Comparison of ENCODE assay signal across 7 mouse cellular contexts in genomic region chr7:41633221-41633984, GRCm38 (mm10). TPM values are rescaled to one million over a fixed set of nuclear protein-coding genes. Genes with fewer than 3 reads are reported as not detected.
DNase-seq lines count a peak whose midpoint lies in the region; ATAC-seq and TF ChIP-seq lines count a peak whose summit lies in the region.

No protein-coding gene starts in this region.

- peak; percentile 99 for ATAC-seq in intestine, postnatal 0 days
- peak; percentile 97 for ATAC-seq in midbrain, embryonic 12.5 days (ENCODE audit: low FRiP score, low read depth)

- WGBS in embryonic facial prominence, embryonic 10.5 days, result under 1% methylated on average over 26 of the region's 26 CpGs
- WGBS in intestine, postnatal 0 days, result under 1% methylated on average over 24 of the region's 26 CpGs
- WGBS in midbrain, embryonic 12.5 days, result under 1% methylated on average over 25 of the region's 26 CpGs
- under 1% methylated on average over 26 of the region's 26 CpGs for WGBS in small intestine, adult 2 months

- peak overlapping the region; percentile 91 for H3K27ac ChIP-seq in embryonic facial prominence, embryonic 10.5 days (replicated peaks)
- peak overlapping the region; percentile 82 for H3K27ac ChIP-seq in intestine, postnatal 0 days (ENCODE audit: low read depth, low read length)
- H3K27ac ChIP-seq in midbrain, embryonic 12.5 days (replicated peaks), result peak overlapping the region; percentile 94
- H3K27ac ChIP-seq in small intestine, adult 2 months (ENCODE audit: insufficient read depth, low read depth, low read length), result peak overlapping the region; percentile 94

- no peaks in the 10 kb centered on the region for H3K4me1 ChIP-seq in embryonic facial prominence, embryonic 10.5 days
- no peaks in the 10 kb centered on the region for H3K4me1 ChIP-seq in intestine, postnatal 0 days (replicated peaks; ENCODE audit: control insufficient read depth, insufficient read depth, low read length)
- peaks cover 4% of the 10 kb centered on the region for H3K4me1 ChIP-seq in midbrain, embryonic 12.5 days
- no peaks in the 10 kb centered on the region for H3K4me1 ChIP-seq in small intestine, adult 2 months (ENCODE audit: control insufficient read depth, insufficient read depth, insufficient read length, low read length)

- H3K4me2 ChIP-seq in intestine, postnatal 0 days (replicated peaks; ENCODE audit: low read depth), result peak overlapping the region; percentile 80
- H3K4me2 ChIP-seq in midbrain, embryonic 12.5 days (replicated peaks), result peak overlapping the region; percentile 66

- no peaks in the 10 kb centered on the region for H3K27me3 ChIP-seq in embryonic facial prominence, embryonic 10.5 days (replicated peaks; ENCODE audit: low read depth, poor library complexity, severe bottlenecking)
- no peaks in the 10 kb centered on the region for H3K27me3 ChIP-seq in intestine, postnatal 0 days (replicated peaks; ENCODE audit: control insufficient read depth, insufficient read depth, low read length)
- no peaks in the 10 kb centered on the region for H3K27me3 ChIP-seq in midbrain, embryonic 12.5 days
- H3K27me3 ChIP-seq in small intestine, adult 2 months (ENCODE audit: control insufficient read depth, insufficient read depth, low read length), result no peaks in the 10 kb centered on the region

- peak overlapping the region; percentile 71 for H3K4me3 ChIP-seq in embryonic facial prominence, embryonic 10.5 days
- H3K4me3 ChIP-seq in intestine, postnatal 0 days (ENCODE audit: low read depth, low read length), result peak overlapping the region; percentile 59
- H3K4me3 ChIP-seq in midbrain, embryonic 12.5 days, result peak overlapping the region; percentile 62
- H3K4me3 ChIP-seq in small intestine, adult 2 months (ENCODE audit: low read depth, low read length), result peak overlapping the region; percentile 87

- no peak for TF ChIP-seq CTCF in intestine, postnatal 0 days (IDR thresholded peaks at IDR 0.05; ENCODE audit: low read depth)
- TF ChIP-seq CTCF in small intestine, adult 2 months (IDR thresholded peaks at IDR 0.05; ENCODE audit: extremely low read depth, insufficient read length, insufficient replicate concordance, low read depth, low read length), result no peak

- TF ChIP-seq POLR2A in small intestine, adult 2 months (IDR thresholded peaks at IDR 0.05; ENCODE audit: low read depth, low read length), result no peak

- intact Hi-C loops in left cerebral cortex, postnatal 4 days (cut with DNase I), result loop anchor here (10.0 kb wide), 1 partner anchor 1919 kb away; no protein-coding TSS in a partner anchor

- H3K36me3 ChIP-seq in embryonic facial prominence, embryonic 10.5 days (replicated peaks), result peaks cover 48% of the 10 kb centered on the region
- peaks cover 11% of the 10 kb centered on the region for H3K36me3 ChIP-seq in intestine, postnatal 0 days (ENCODE audit: control insufficient read depth, insufficient read depth)
- H3K36me3 ChIP-seq in midbrain, embryonic 12.5 days, result peaks cover 33% of the 10 kb centered on the region
- H3K36me3 ChIP-seq in small intestine, adult 2 months (ENCODE audit: control insufficient read depth, insufficient read depth, low read length), result no peaks in the 10 kb centered on the region

- DNase-seq in adrenal gland, postnatal 10 days, result peak; percentile 89
- DNase-seq in embryonic facial prominence, embryonic 10.5 days (ENCODE audit: low spot score), result peak; percentile 89
- DNase-seq in gonadal fat pad, adult 2 months (ENCODE audit: low read depth), result peak; percentile 75
- DNase-seq in left cerebral cortex, postnatal 4 days, result peak; percentile 95

- H3K9me3 ChIP-seq in embryonic facial prominence, embryonic 10.5 days, result peaks cover 15% of the 10 kb centered on the region; the same call in 1 of the 2 replicates
- no peaks in the 10 kb centered on the region for H3K9me3 ChIP-seq in intestine, postnatal 0 days (ENCODE audit: control insufficient read depth)
- H3K9me3 ChIP-seq in midbrain, embryonic 12.5 days, result peaks cover 20% of the 10 kb centered on the region

- peak overlapping the region; percentile 54 for H3K9ac ChIP-seq in intestine, postnatal 0 days (ENCODE audit: low read depth, low read length)
- H3K9ac ChIP-seq in midbrain, embryonic 12.5 days (replicated peaks), result peak overlapping the region; percentile 55

RNA-seq across cellular contexts. Expression of gene Zfp788, which starts 0.4 kb away (rescaled TPM):
- 10 to 100 TPM in 1 of 2 experiments, 1 to 10 TPM in 1; 9.8 to 13.5 TPM for total RNA-seq in adrenal gland, postnatal 10 days (2021)
- 11.6 and 13.6 TPM in 2 replicates for polyA plus RNA-seq in embryonic facial prominence, embryonic 10.5 days (2016; fragmentation: Nextera tagmentation; extraction: Ambion mirVana)
- 2.0 and 2.2 TPM in 2 replicates for polyA plus RNA-seq in gonadal fat pad, adult 2 months (2012; rRNA removed)
- 4.4 and 4.8 TPM in 2 replicates for polyA plus RNA-seq in intestine, postnatal 0 days (2015; fragmentation: Nextera tagmentation; extraction: Ambion mirVana)
- total RNA-seq in left cerebral cortex, postnatal 4 days (2021), result 10 to 100 TPM; 32.1 to 35.0 TPM
- polyA plus RNA-seq in midbrain, embryonic 12.5 days (2016; fragmentation: Nextera tagmentation; extraction: Ambion mirVana), result 17.3 and 18.5 TPM in 2 replicates
- polyA plus RNA-seq in small intestine, adult 2 months (2012; rRNA removed), result 0.15 TPM in 1 of 2 replicates, not detected in the other

RNA-seq across cellular contexts. Expression of gene 2610021A01Rik, which starts 34.4 kb away (rescaled TPM):
- 10 to 100 TPM; 13.4 to 19.7 TPM for total RNA-seq in adrenal gland, postnatal 10 days (2021)
- 12.8 and 16.3 TPM in 2 replicates for polyA plus RNA-seq in embryonic facial prominence, embryonic 10.5 days (2016; fragmentation: Nextera tagmentation; extraction: Ambion mirVana)
- 4.8 and 7.2 TPM in 2 replicates for polyA plus RNA-seq in gonadal fat pad, adult 2 months (2012; rRNA removed)
- polyA plus RNA-seq in intestine, postnatal 0 days (2015; fragmentation: Nextera tagmentation; extraction: Ambion mirVana), result 4.4 and 4.6 TPM in 2 replicates
- 10 to 100 TPM; 28.7 to 30.7 TPM for total RNA-seq in left cerebral cortex, postnatal 4 days (2021)
- polyA plus RNA-seq in midbrain, embryonic 12.5 days (2016; fragmentation: Nextera tagmentation; extraction: Ambion mirVana), result 16.8 and 20.6 TPM in 2 replicates
- polyA plus RNA-seq in small intestine, adult 2 months (2012; rRNA removed), result 0.36 and 0.68 TPM in 2 replicates

RNA-seq across cellular contexts. Expression of gene Gm6871, which starts 59.9 kb away (rescaled TPM):
- total RNA-seq in adrenal gland, postnatal 10 days (2021), result under 1 TPM in 1 of 2 experiments, not detected in 1; 0.27 TPM
- 0.28 TPM in 1 of 2 replicates, not detected in the other for polyA plus RNA-seq in embryonic facial prominence, embryonic 10.5 days (2016; fragmentation: Nextera tagmentation; extraction: Ambion mirVana)
- 0.70 and 0.81 TPM in 2 replicates for polyA plus RNA-seq in gonadal fat pad, adult 2 months (2012; rRNA removed)
- not detected in 2 replicates for polyA plus RNA-seq in intestine, postnatal 0 days (2015; fragmentation: Nextera tagmentation; extraction: Ambion mirVana)
- total RNA-seq in left cerebral cortex, postnatal 4 days (2021), result not detected
- not detected in 2 replicates for polyA plus RNA-seq in midbrain, embryonic 12.5 days (2016; fragmentation: Nextera tagmentation; extraction: Ambion mirVana)
- polyA plus RNA-seq in small intestine, adult 2 months (2012; rRNA removed), result not detected in 2 replicates

Comparison
In these comparisons a context has a peak if more than half of its experiments do, and no peak if none do; other contexts are left out.
1. Peak in every context shown above with its lines: DNase-seq, ATAC-seq, H3K4me3 ChIP-seq and H3K27ac ChIP-seq.